Mouse (Mus musculus) heart, adult 2 months (tissue): ENCODE data around the gene Myo1c.

ENCODE experiments used
- CTCF ChIP-seq: fragments of 200-600 bp; IDR thresholded peaks from 2 replicates; pipeline ENCODE4 v1.8.1; 2022; ENCODE audit warnings: antibody characterized with exemption, mild to moderate bottlenecking, moderate library complexity
- EP300 ChIP-seq: fragments of 200-500 bp; IDR thresholded peaks from 2 replicates; pipeline ENCODE4 v1.6.1; 2011; ENCODE audit warnings: low read depth, low read length, control low read depth; ENCODE audit not compliant: insufficient read depth
- POLR2A ChIP-seq: fragments of 200-500 bp; IDR thresholded peaks from 2 replicates; pipeline ENCODE4 v1.6.1; 2011; ENCODE audit warnings: mild to moderate bottlenecking, low read depth, low read length, control low read depth; ENCODE audit not compliant: insufficient read depth

DNA sequence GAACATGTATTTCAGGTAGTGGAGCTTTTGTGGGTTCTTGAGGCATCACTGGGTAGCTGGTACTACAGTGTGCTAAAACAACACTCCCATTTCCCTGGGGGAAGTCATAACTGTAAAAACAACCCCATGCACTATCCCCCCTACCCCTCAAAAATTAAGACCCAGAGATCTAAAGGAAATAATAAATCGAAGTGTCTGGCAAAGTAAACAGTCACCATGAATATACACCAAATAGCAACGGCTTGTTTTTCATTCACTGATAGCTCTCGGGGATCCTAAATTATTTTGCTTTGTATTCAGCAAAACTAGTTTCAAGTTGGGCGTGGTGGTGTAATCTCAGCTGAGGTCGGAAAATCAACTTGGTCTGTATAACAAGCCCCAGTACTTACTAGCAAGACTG, 20.2 kb upstream of the Myo1c start:
- no peak for TF ChIP-seq CTCF
- no peak for TF ChIP-seq POLR2A
- no peak for TF ChIP-seq EP300
